Comparison of ENCODE assay signal across 8 mouse cellular contexts in the genomic region with DNA sequence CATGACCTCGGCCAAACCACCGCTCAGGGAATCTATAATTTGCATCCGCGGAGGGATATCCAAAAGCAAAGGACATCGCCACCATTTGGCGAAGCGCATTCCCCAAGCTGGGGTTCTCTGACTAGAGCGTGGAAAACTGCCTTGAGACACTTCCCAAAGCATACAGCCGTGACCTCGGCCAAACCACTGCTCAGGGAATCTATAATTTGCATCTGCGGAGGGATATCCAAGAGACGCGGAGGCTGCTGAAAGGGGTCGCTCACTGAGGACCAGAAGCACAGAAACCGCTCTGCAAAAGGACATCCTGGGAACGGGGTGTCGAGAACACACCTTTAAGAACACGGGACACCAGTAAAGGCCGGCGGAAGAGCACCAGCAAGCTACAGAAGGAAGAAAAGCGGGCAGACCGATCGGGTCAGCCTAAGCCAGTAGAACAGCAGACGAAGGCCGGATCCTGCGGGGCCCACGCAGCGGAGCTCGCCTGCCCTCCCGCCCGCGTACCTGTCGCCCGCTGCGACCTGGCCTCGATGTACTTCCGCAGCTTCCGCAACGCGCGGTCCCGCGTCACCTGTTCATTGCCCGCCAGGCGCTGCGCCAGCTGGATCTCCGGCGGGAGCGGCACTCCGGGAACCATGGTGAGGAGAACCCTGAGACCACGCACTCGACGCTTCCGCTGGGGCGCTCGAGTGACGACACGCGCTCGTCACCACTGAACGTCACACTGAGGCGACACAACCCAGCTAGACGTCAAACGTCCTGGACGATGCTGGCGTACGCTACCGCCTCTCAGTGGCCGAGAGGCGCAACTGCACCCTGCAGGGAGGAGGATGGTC. TPM values are rescaled to one million over a fixed set of nuclear protein-coding genes. Genes with fewer than 3 reads are reported as not detected.
DNase-seq lines count a peak whose midpoint lies in the region; ATAC-seq and TF ChIP-seq lines count a peak whose summit lies in the region.

A gene (minus strand): TSS at position 725 of the 833 bp plus-strand sequence.

- peaks cover 36% of the 10 kb centered on the region for H3K36me3 ChIP-seq in embryonic facial prominence, embryonic 13.5 days
- H3K36me3 ChIP-seq in kidney, adult 2 months (ENCODE audit: control insufficient read depth, insufficient read depth, low read length), result no peaks in the 10 kb centered on the region
- peaks cover 36% of the 10 kb centered on the region for H3K36me3 ChIP-seq in limb, embryonic 12.5 days
- peaks cover 18% of the 10 kb centered on the region for H3K36me3 ChIP-seq in midbrain, embryonic 15.5 days (replicated peaks)
- peaks cover 22% of the 10 kb centered on the region for H3K36me3 ChIP-seq in spleen, adult 2 months (ENCODE audit: control insufficient read depth, insufficient read depth, low read length)

- peak within 1 kb of the TSS; percentile 70 for H3K4me2 ChIP-seq in embryonic facial prominence, embryonic 13.5 days
- H3K4me2 ChIP-seq in limb, embryonic 12.5 days, result peak within 1 kb of the TSS; percentile 69
- peak within 1 kb of the TSS; percentile 85 for H3K4me2 ChIP-seq in midbrain, embryonic 15.5 days

- under 1% methylated on average over 67 of the region's 70 CpGs for WGBS in embryonic facial prominence, embryonic 13.5 days
- WGBS in kidney, adult 2 months, result under 1% methylated on average over 70 of the region's 70 CpGs
- under 1% methylated on average over 70 of the region's 70 CpGs for WGBS in limb, embryonic 12.5 days
- WGBS in midbrain, embryonic 15.5 days, result under 1% methylated on average over 70 of the region's 70 CpGs
- WGBS in spleen, adult 2 months, result under 1% methylated on average over 70 of the region's 70 CpGs

- peak within 1 kb of the TSS; percentile 93 for H3K4me3 ChIP-seq in embryonic facial prominence, embryonic 13.5 days
- H3K4me3 ChIP-seq in kidney, adult 2 months (ENCODE audit: insufficient read depth, low read depth, low read length), result peak within 1 kb of the TSS; percentile 92
- peak within 1 kb of the TSS; percentile 92 for H3K4me3 ChIP-seq in limb, embryonic 12.5 days (replicated peaks)
- H3K4me3 ChIP-seq in midbrain, embryonic 15.5 days, result peak within 1 kb of the TSS; percentile 76
- peak within 1 kb of the TSS; percentile 81 for H3K4me3 ChIP-seq in spleen, adult 2 months (ENCODE audit: extremely low read depth, insufficient read depth, insufficient read length)

- DNase-seq in 3134 (ENCODE audit: extremely low read depth, insufficient read length, low spot score), result peak; percentile 90
- peak; percentile 92 to 94 for DNase-seq in adrenal gland, postnatal 36 days
- DNase-seq in heart, adult 18-20 months, result peak; percentile 93 to 95
- peak; percentile 96 for DNase-seq in kidney, adult 2 months
- DNase-seq in spleen, adult 2 months (ENCODE audit: low read depth in 1 of 2, low spot score in 2 of 2), result peak; percentile 89 to 90

- peaks cover 14% of the 10 kb centered on the region for H3K4me1 ChIP-seq in embryonic facial prominence, embryonic 13.5 days
- 0 out of 2 replicates have a peak, but pooled peaks cover 4% of the 10 kb centered on the region for H3K4me1 ChIP-seq in kidney, adult 2 months (ENCODE audit: control insufficient read depth, insufficient read depth, low read length)
- peaks cover 11% of the 10 kb centered on the region for H3K4me1 ChIP-seq in limb, embryonic 12.5 days (replicated peaks)
- H3K4me1 ChIP-seq in midbrain, embryonic 15.5 days, result peaks cover 16% of the 10 kb centered on the region
- H3K4me1 ChIP-seq in spleen, adult 2 months (ENCODE audit: control insufficient read depth, insufficient read depth, insufficient read length), result peaks cover 2% of the 10 kb centered on the region; the same call in 1 of the 2 replicates

- ATAC-seq in embryonic facial prominence, embryonic 13.5 days (ENCODE audit: insufficient number of reproducible peaks, insufficient read depth, low FRiP score, low TSS enrichment, low read depth), result peak; percentile 91
- peak; percentile 87 for ATAC-seq in limb, embryonic 12.5 days (ENCODE audit: insufficient number of reproducible peaks, insufficient read depth, low FRiP score, low TSS enrichment, low read depth)
- peak; percentile 97 for ATAC-seq in midbrain, embryonic 15.5 days (replicated peaks)

- peak within 1 kb of the TSS; percentile 90 for H3K9ac ChIP-seq in embryonic facial prominence, embryonic 13.5 days
- H3K9ac ChIP-seq in limb, embryonic 12.5 days (replicated peaks), result peak within 1 kb of the TSS; percentile 84
- H3K9ac ChIP-seq in midbrain, embryonic 15.5 days, result peak within 1 kb of the TSS; percentile 66

- peak within 1 kb of the TSS; percentile 90 for H3K27ac ChIP-seq in embryonic facial prominence, embryonic 13.5 days
- peak within 1 kb of the TSS; percentile 55 for H3K27ac ChIP-seq in kidney, adult 2 months (ENCODE audit: insufficient read depth, low read depth, low read length)
- peak within 1 kb of the TSS; percentile 85 for H3K27ac ChIP-seq in limb, embryonic 12.5 days
- H3K27ac ChIP-seq in midbrain, embryonic 15.5 days, result peak within 1 kb of the TSS; percentile 88
- peak within 1 kb of the TSS; percentile 17 for H3K27ac ChIP-seq in spleen, adult 2 months (ENCODE audit: insufficient read depth, low read length)

- no peaks in the 10 kb centered on the region for H3K9me3 ChIP-seq in embryonic facial prominence, embryonic 13.5 days
- H3K9me3 ChIP-seq in limb, embryonic 12.5 days, result no peaks in the 10 kb centered on the region
- no peaks in the 10 kb centered on the region for H3K9me3 ChIP-seq in midbrain, embryonic 15.5 days

- peak; percentile 99 for TF ChIP-seq CTCF in kidney, adult 2 months (conservative IDR thresholded peaks at IDR 0.05; ENCODE audit: insufficient read depth, insufficient read length, low read depth, low read length)
- TF ChIP-seq CTCF in spleen, adult 2 months (IDR thresholded peaks at IDR 0.05; ENCODE audit: extremely low read depth, insufficient read depth, insufficient read length, insufficient replicate concordance), result peak; percentile 99

- peak; percentile 90 for TF ChIP-seq POLR2A in kidney, adult 2 months (IDR thresholded peaks at IDR 0.05; ENCODE audit: low read depth, low read length)
- TF ChIP-seq POLR2A in spleen, adult 2 months (IDR thresholded peaks at IDR 0.05; ENCODE audit: low read depth, low read length), result peak; percentile 65

- H3K27me3 ChIP-seq in embryonic facial prominence, embryonic 13.5 days, result no peaks in the 10 kb centered on the region
- H3K27me3 ChIP-seq in kidney, adult 2 months (replicated peaks; ENCODE audit: control insufficient read depth, insufficient read depth, low read length), result no peaks in the 10 kb centered on the region
- no peaks in the 10 kb centered on the region for H3K27me3 ChIP-seq in limb, embryonic 12.5 days
- no peaks in the 10 kb centered on the region for H3K27me3 ChIP-seq in midbrain, embryonic 15.5 days (replicated peaks)
- H3K27me3 ChIP-seq in spleen, adult 2 months (ENCODE audit: control insufficient read depth, insufficient read depth, low read length), result no peaks in the 10 kb centered on the region

RNA-seq across cellular contexts. Expression of the gene that starts here (rescaled TPM):
- total RNA-seq in adrenal gland, postnatal 36 days (2021), result 100 to 1,000 TPM; 243 to 258 TPM
- polyA plus RNA-seq in embryonic facial prominence, embryonic 13.5 days (2015; fragmentation: Nextera tagmentation; extraction: Ambion mirVana), result 322 and 364 TPM in 2 replicates
- total RNA-seq in heart, adult 18-20 months (2021), result 10 to 100 TPM; 90.5 to 94.6 TPM
- 58.2 and 80.3 TPM in 2 replicates for polyA plus RNA-seq in kidney, adult 2 months (2012; rRNA removed)
- 330 and 340 TPM in 2 replicates for polyA plus RNA-seq in limb, embryonic 12.5 days (2016; fragmentation: Nextera tagmentation; extraction: Ambion mirVana)
- polyA plus RNA-seq in midbrain, embryonic 15.5 days (2015; fragmentation: Nextera tagmentation; extraction: Ambion mirVana), result 419 and 432 TPM in 2 replicates
- polyA plus RNA-seq in spleen, adult 2 months (2012; rRNA removed), result 60.2 and 62.0 TPM in 2 replicates

Comparison
In these comparisons a context has a peak if more than half of its experiments do, and no peak if none do; other contexts are left out.
1. Peak in every context shown above with its lines: DNase-seq, ATAC-seq, H3K4me3 ChIP-seq and H3K27ac ChIP-seq.
2. H3K27ac ChIP-seq: peak in every context shown above with its lines; median percentile 90 in embryonic facial prominence, embryonic 13.5 days; 88 in midbrain, embryonic 15.5 days; 85 in limb, embryonic 12.5 days; 55 in kidney, adult 2 months; 17 in spleen, adult 2 months.